Mouse (Mus musculus) olfactory bulb, adult 2 months (tissue): ENCODE measurements at regions not wholly inside any gene's neighbourhood (a gene's known extent, or its start where the extent isn't known, plus 50 kb on each side); places are given as distances from the start of the nearest gene placed in this dataset.

ENCODE experiments used
- CTCF ChIP-seq: fragments of 200-500 bp; IDR thresholded peaks from 2 replicates; pipeline ENCODE4 v1.5.1; 2012; ENCODE audit warnings: low read depth, mild to moderate bottlenecking, low read length, moderate library complexity; ENCODE audit not compliant: insufficient read depth
- POLR2A ChIP-seq: fragments of 200-500 bp; IDR thresholded peaks from 2 replicates; pipeline ENCODE4 v1.6.1; 2012; ENCODE audit warnings: mild to moderate bottlenecking, low read depth, low read length, moderate library complexity; ENCODE audit not compliant: insufficient read depth

- TF ChIP-seq CTCF: no peak
- no peak for TF ChIP-seq POLR2A
Observed at GRCm38 (mm10) chr8:103203710-103204109, 418.3 kb upstream of the Cdh11 start.
